Mouse (Mus musculus) heart, adult 2 months (tissue): ENCODE measurements at regions not wholly inside any gene's neighbourhood (a gene's known extent, or its start where the extent isn't known, plus 50 kb on each side); places are given as distances from the start of the nearest gene placed in this dataset.

Source experiments
- CTCF ChIP-seq: fragments of 200-600 bp; IDR thresholded peaks from 2 replicates; pipeline ENCODE4 v1.8.1; 2022; ENCODE audit warnings: antibody characterized with exemption, mild to moderate bottlenecking, moderate library complexity
- EP300 ChIP-seq: fragments of 200-500 bp; IDR thresholded peaks from 2 replicates; pipeline ENCODE4 v1.6.1; 2011; ENCODE audit warnings: low read depth, low read length, control low read depth; ENCODE audit not compliant: insufficient read depth
- POLR2A ChIP-seq: fragments of 200-500 bp; IDR thresholded peaks from 2 replicates; pipeline ENCODE4 v1.6.1; 2011; ENCODE audit warnings: mild to moderate bottlenecking, low read depth, low read length, control low read depth; ENCODE audit not compliant: insufficient read depth

GRCm38 (mm10) chr12:49449396-49449795, 64.4 kb downstream of the Gm43517 start:
- TF ChIP-seq EP300 (no peak), POLR2A (no peak), CTCF (no peak)
